Mouse (Mus musculus) liver, adult 2 months (tissue): ENCODE measurements at regions not wholly inside any gene's neighbourhood (a gene's known extent, or its start where the extent isn't known, plus 50 kb on each side); places are given as distances from the start of the nearest gene placed in this dataset.

Experiments used
- CTCF ChIP-seq: fragments of 200-500 bp; IDR thresholded peaks from 2 replicates; pipeline ENCODE4 v1.5.1; 2011; ENCODE audit warnings: low read depth, low read length, control low read depth
- POLR2A ChIP-seq: fragments of 200-500 bp; IDR thresholded peaks from 2 replicates; pipeline ENCODE4 v1.6.1; 2011; ENCODE audit warnings: low read length, control low read depth; ENCODE audit not compliant: insufficient read depth; ENCODE audit errors: extremely low read depth

GRCm38 (mm10) chr8:73923181-73923580 lies 569.8 kb upstream of the Large1 start:
- TF ChIP-seq CTCF (no peak), POLR2A (no peak)
